Mouse (Mus musculus): Measurements from ENCODE around the gene Edil3. TPM values are rescaled to one million over a fixed set of nuclear protein-coding genes. Genes with fewer than 3 reads are reported as not detected.

Gene Edil3
- polyA plus RNA-seq, 1 experiment from 2014 or later, result 55.3 TPM

GRCm38 (mm10) chr13:88907405-88907804, 86.1 kb downstream of the Edil3 start:
- WGBS, result 67% methylated on average over 1 of the region's 1 CpGs
- Histone ChIP-seq H3K4me1 (ENCODE audit: control insufficient read depth, insufficient read depth, low read length) (0 out of 2 replicates have a peak, but pooled peaks cover 2% of the 10 kb centered on the region), H3K4me2 (ENCODE audit: low read length) (no peak overlapping the region), H3K4me3 (ENCODE audit: low read depth, low read length) (no peak overlapping the region), H3K27ac (ENCODE audit: low read length) (no peak overlapping the region), H3K36me3 (ENCODE audit: control insufficient read depth, insufficient read depth, low read length) (no peaks in the 10 kb centered on the region), H3K27me3 (ENCODE audit: control insufficient read depth, insufficient read depth, low read depth, low read length) (no peaks in the 10 kb centered on the region), H3K9ac (ENCODE audit: low read depth, low read length) (no peak overlapping the region), H3K9me3 (replicated peaks; ENCODE audit: control insufficient read depth, low read length, poor library complexity, severe bottlenecking) (no peaks in the 10 kb centered on the region)
- no peak for ATAC-seq

DNA sequence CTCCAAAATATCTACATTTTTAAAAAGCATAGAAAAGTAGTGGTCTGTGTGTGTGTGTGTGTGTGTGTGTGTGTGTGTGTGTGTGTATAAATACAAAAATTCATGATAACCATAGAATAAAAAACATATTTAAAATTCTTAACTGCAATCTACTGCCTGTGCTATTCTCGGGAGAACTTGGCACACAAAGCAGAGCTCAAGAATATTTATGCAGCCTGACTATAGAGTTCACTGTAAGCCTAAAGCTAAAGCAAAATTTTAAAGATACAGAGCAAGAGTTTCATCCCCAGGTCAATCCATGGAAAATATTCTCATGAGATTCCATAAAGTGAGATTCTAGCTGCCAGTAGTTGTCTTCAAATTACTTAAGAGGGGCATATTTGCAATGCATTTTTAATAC, 86.9 kb downstream of the Edil3 start:
- H3K9me3 ChIP-seq (replicated peaks; ENCODE audit: control insufficient read depth, low read length, poor library complexity, severe bottlenecking), result no peaks in the 10 kb centered on the region
- H3K4me1 ChIP-seq (ENCODE audit: control insufficient read depth, insufficient read depth, low read length), result 0 out of 2 replicates have a peak, but pooled peaks cover 2% of the 10 kb centered on the region
- H3K27ac ChIP-seq (ENCODE audit: low read length), result no peak overlapping the region
- H3K4me3 ChIP-seq (ENCODE audit: low read depth, low read length), result no peak overlapping the region
- no peak overlapping the region for H3K4me2 ChIP-seq (ENCODE audit: low read length)
- ATAC-seq, result no peak
- no peaks in the 10 kb centered on the region for H3K36me3 ChIP-seq (ENCODE audit: control insufficient read depth, insufficient read depth, low read length)
- H3K27me3 ChIP-seq (ENCODE audit: control insufficient read depth, insufficient read depth, low read depth, low read length), result no peaks in the 10 kb centered on the region
- 34% methylated on average over 1 of the region's 1 CpGs for WGBS
- no peak overlapping the region for H3K9ac ChIP-seq (ENCODE audit: low read depth, low read length)

GRCm38 (mm10) chr13:88916503-88916902, 95.2 kb downstream of the Edil3 start:
- H3K9me3 ChIP-seq (replicated peaks; ENCODE audit: control insufficient read depth, low read length, poor library complexity, severe bottlenecking), result no peaks in the 10 kb centered on the region
- no peak overlapping the region for H3K27ac ChIP-seq (ENCODE audit: low read length)
- H3K4me2 ChIP-seq (ENCODE audit: low read length), result no peak overlapping the region
- ATAC-seq, result no peak
- H3K4me1 ChIP-seq (ENCODE audit: control insufficient read depth, insufficient read depth, low read length), result no peaks in the 10 kb centered on the region
- H3K4me3 ChIP-seq (ENCODE audit: low read depth, low read length), result no peak overlapping the region
- 42% methylated on average over 2 of the region's 2 CpGs for WGBS
- no peak overlapping the region for H3K9ac ChIP-seq (ENCODE audit: low read depth, low read length)
- H3K36me3 ChIP-seq (ENCODE audit: control insufficient read depth, insufficient read depth, low read length), result no peaks in the 10 kb centered on the region
- no peaks in the 10 kb centered on the region for H3K27me3 ChIP-seq (ENCODE audit: control insufficient read depth, insufficient read depth, low read depth, low read length)

DNA sequence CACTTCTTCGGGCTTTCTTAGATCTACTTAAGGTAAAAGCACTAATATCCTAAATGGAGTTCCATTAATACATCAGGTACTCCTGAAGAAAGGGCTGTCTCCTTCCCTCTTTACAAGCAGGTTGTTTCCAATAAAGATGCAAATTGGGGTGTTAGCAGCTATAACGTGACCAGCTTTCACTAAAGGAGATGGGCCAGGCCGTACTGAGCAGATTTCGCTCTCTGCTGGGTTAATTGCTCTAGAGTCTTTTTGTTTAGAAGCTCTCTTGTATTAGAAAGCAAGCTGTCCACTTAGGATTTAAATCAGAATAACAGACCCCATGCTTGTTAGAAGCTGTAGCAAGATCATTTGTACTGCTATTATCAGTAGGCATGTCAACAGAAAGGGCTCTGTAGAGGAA, 108.4 kb downstream of the Edil3 start:
- no peaks in the 10 kb centered on the region for H3K27me3 ChIP-seq (ENCODE audit: control insufficient read depth, insufficient read depth, low read depth, low read length)
- no peak overlapping the region for H3K4me2 ChIP-seq (ENCODE audit: low read length)
- no peaks in the 10 kb centered on the region for H3K9me3 ChIP-seq (replicated peaks; ENCODE audit: control insufficient read depth, low read length, poor library complexity, severe bottlenecking)
- no peak for ATAC-seq
- H3K4me3 ChIP-seq (ENCODE audit: low read depth, low read length), result no peak overlapping the region
- WGBS, result 38% methylated on average over 4 of the region's 4 CpGs
- H3K36me3 ChIP-seq (ENCODE audit: control insufficient read depth, insufficient read depth, low read length), result no peaks in the 10 kb centered on the region
- no peaks in the 10 kb centered on the region for H3K4me1 ChIP-seq (ENCODE audit: control insufficient read depth, insufficient read depth, low read length)
- H3K27ac ChIP-seq (ENCODE audit: low read length), result no peak overlapping the region
- no peak overlapping the region for H3K9ac ChIP-seq (ENCODE audit: low read depth, low read length)

DNA sequence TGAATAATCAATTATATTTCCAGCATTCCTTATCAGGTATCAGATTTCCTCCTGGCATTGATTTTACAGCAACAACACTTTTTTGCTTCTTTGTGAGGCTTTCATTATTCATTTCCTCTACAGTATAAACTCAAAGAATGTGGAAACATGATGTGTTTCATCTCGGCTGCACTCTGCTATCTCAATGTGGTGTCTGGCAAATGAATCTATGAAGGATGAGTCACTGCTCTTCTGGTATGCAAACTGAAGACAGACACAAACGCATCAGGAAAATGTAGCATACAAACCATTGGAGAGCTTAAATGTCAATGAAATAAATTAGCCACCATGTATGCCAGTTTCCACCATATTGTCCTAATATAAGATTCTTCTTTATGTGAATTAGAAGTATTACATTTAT, 117.3 kb downstream of the Edil3 start:
- no peak overlapping the region for H3K27ac ChIP-seq (ENCODE audit: low read length)
- no peaks in the 10 kb centered on the region for H3K36me3 ChIP-seq (ENCODE audit: control insufficient read depth, insufficient read depth, low read length)
- WGBS, result 88% methylated on average over 2 of the region's 2 CpGs
- no peak for ATAC-seq
- no peaks in the 10 kb centered on the region for H3K27me3 ChIP-seq (ENCODE audit: control insufficient read depth, insufficient read depth, low read depth, low read length)
- H3K4me3 ChIP-seq (ENCODE audit: low read depth, low read length), result no peak overlapping the region
- H3K4me2 ChIP-seq (ENCODE audit: low read length), result no peak overlapping the region
- H3K9ac ChIP-seq (ENCODE audit: low read depth, low read length), result no peak overlapping the region
- H3K9me3 ChIP-seq (replicated peaks; ENCODE audit: control insufficient read depth, low read length, poor library complexity, severe bottlenecking), result no peaks in the 10 kb centered on the region
- no peaks in the 10 kb centered on the region for H3K4me1 ChIP-seq (ENCODE audit: control insufficient read depth, insufficient read depth, low read length)

DNA sequence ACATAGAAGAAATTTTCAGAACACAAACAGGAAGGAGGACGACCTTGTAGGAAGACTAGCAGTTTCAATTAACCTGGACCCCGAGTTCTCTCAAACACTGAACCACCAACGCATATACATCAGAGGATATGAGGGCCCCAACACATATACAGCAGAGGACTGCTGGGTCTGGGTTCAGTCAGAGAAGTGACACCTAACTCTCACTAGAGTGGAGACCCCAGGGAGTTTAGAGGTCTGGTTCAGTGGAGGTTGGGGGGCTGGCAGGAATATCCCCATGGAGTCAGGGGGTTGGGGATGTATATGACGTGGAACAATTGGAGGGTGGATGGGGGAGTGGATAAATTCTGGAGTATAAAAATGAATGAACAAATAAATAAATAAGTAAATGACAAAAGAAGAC, 151.1 kb downstream of the Edil3 start:
- no peak for ATAC-seq
- Histone ChIP-seq H3K27me3 (ENCODE audit: control insufficient read depth, insufficient read depth, low read depth, low read length) (no peaks in the 10 kb centered on the region), H3K9me3 (replicated peaks; ENCODE audit: control insufficient read depth, low read length, poor library complexity, severe bottlenecking) (no peaks in the 10 kb centered on the region), H3K4me3 (ENCODE audit: low read depth, low read length) (no peak overlapping the region), H3K4me2 (ENCODE audit: low read length) (no peak overlapping the region), H3K9ac (ENCODE audit: low read depth, low read length) (no peak overlapping the region), H3K36me3 (ENCODE audit: control insufficient read depth, insufficient read depth, low read length) (no peaks in the 10 kb centered on the region), H3K27ac (ENCODE audit: low read length) (no peak overlapping the region), H3K4me1 (ENCODE audit: control insufficient read depth, insufficient read depth, low read length) (no peaks in the 10 kb centered on the region)
- 81% methylated on average over 4 of the region's 4 CpGs for WGBS

- Histone ChIP-seq H3K9me3 (replicated peaks; ENCODE audit: control insufficient read depth, low read length, poor library complexity, severe bottlenecking) (no peaks in the 10 kb centered on the region), H3K27me3 (ENCODE audit: control insufficient read depth, insufficient read depth, low read depth, low read length) (no peaks in the 10 kb centered on the region), H3K4me2 (ENCODE audit: low read length) (no peak overlapping the region), H3K4me1 (ENCODE audit: control insufficient read depth, insufficient read depth, low read length) (no peaks in the 10 kb centered on the region), H3K9ac (ENCODE audit: low read depth, low read length) (no peak overlapping the region), H3K36me3 (ENCODE audit: control insufficient read depth, insufficient read depth, low read length) (no peaks in the 10 kb centered on the region), H3K27ac (ENCODE audit: low read length) (no peak overlapping the region), H3K4me3 (ENCODE audit: low read depth, low read length) (no peak overlapping the region)
- 86% methylated on average over 4 of the region's 4 CpGs for WGBS
- no peak for ATAC-seq
These were observed 186.6 kb downstream of the Edil3 start for GRCm38 (mm10) chr13:89007696-89008427.

DNA sequence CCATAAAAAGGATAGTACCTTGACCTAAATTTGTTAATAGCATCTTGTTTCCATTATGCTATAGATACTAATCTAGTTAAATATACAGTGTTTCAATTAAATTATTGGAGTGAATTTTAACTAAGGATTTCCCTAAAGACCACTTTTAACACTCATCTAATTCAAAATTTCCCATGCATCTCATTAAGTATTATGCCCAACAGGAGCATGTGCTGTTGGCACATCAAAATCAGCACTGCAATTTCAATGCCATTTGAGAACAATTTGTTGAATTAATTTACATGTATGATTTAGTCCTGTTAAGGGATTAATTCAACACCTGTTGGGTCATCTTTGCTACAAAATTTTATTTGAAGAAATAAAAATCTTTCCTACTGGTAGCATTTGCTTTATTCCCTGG, 191.2 kb downstream of the Edil3 start:
- no peak for ATAC-seq
- no peaks in the 10 kb centered on the region for H3K36me3 ChIP-seq (ENCODE audit: control insufficient read depth, insufficient read depth, low read length)
- no peak overlapping the region for H3K4me3 ChIP-seq (ENCODE audit: low read depth, low read length)
- H3K4me2 ChIP-seq (ENCODE audit: low read length), result no peak overlapping the region
- H3K9ac ChIP-seq (ENCODE audit: low read depth, low read length), result no peak overlapping the region
- no peaks in the 10 kb centered on the region for H3K4me1 ChIP-seq (ENCODE audit: control insufficient read depth, insufficient read depth, low read length)
- H3K27ac ChIP-seq (ENCODE audit: low read length), result no peak overlapping the region
- H3K9me3 ChIP-seq (replicated peaks; ENCODE audit: control insufficient read depth, low read length, poor library complexity, severe bottlenecking), result no peaks in the 10 kb centered on the region
- H3K27me3 ChIP-seq (ENCODE audit: control insufficient read depth, insufficient read depth, low read depth, low read length), result no peaks in the 10 kb centered on the region

DNA sequence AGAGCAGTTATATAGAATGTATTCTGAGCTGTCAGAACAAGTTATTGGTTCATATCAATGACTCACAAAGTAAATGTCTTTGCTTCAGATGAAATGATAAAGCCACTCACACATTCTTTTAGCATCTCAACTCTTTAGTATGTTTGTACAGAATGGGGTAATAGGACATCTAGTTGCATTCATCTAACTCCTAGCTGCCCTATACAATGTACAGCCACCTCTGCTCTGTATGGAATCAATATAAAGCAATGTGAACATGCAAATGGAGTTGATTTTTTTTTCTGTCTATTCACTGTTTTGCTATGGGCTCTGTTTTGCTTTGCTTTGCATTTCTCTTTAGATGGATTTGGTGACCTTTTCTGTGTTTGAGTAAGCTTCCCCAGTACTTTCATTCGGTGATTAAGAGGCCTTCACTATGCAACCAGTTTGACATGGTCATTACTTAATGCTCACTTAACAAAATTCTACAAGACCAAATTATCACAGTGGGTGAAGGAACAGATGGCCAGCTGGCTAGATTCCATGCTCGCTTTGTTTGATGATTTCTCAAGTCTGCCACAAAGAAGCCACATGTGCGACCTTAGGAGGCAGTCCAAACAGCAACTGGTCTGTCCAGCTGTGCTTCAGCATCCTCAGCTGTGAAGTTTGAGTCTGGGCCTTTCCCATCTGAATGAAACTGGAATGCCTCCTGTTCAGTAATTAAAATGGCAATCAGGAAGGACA, 208.7 kb downstream of the Edil3 start:
- no peaks in the 10 kb centered on the region for H3K4me1 ChIP-seq (ENCODE audit: control insufficient read depth, insufficient read depth, low read length)
- H3K4me2 ChIP-seq (ENCODE audit: low read length), result no peak overlapping the region
- WGBS, result 20% methylated on average over 3 of the region's 3 CpGs
- H3K36me3 ChIP-seq (ENCODE audit: control insufficient read depth, insufficient read depth, low read length), result no peaks in the 10 kb centered on the region
- H3K27ac ChIP-seq (ENCODE audit: low read length), result no peak overlapping the region
- no peak overlapping the region for H3K4me3 ChIP-seq (ENCODE audit: low read depth, low read length)
- H3K9me3 ChIP-seq (replicated peaks; ENCODE audit: control insufficient read depth, low read length, poor library complexity, severe bottlenecking), result no peaks in the 10 kb centered on the region
- ATAC-seq, result no peak
- no peaks in the 10 kb centered on the region for H3K27me3 ChIP-seq (ENCODE audit: control insufficient read depth, insufficient read depth, low read depth, low read length)
- H3K9ac ChIP-seq (ENCODE audit: low read depth, low read length), result no peak overlapping the region

Measured in midbrain, embryonic 16.5 days (tissue).